Mouse (Mus musculus): ENCODE data around the gene Hist1h3d. TPM values are rescaled to one million over a fixed set of nuclear protein-coding genes. Genes with fewer than 3 reads are reported as not detected.
A peak's percentile ranks its signal among the peaks of the same experiment; 100 is the strongest.
"Not testable (repeated sequence)": the region's sequence is repeated elsewhere in the genome, so short reads cannot be mapped to it uniquely, and the experiment has no call there.

Gene Hist1h3d
- polyA plus RNA-seq, 1 experiment = 21.8 TPM

- peak; percentile 26 for DNase-seq (ENCODE audit: low read depth)
- TF ChIP-seq POLR2A (IDR thresholded peaks at IDR 0.05; ENCODE audit: borderline replicate concordance, extremely low read depth, insufficient read depth, insufficient read length, poor library complexity, severe bottlenecking) (no peak), CTCF (IDR thresholded peaks at IDR 0.05; ENCODE audit: borderline replicate concordance, extremely low read depth, insufficient read depth, insufficient read length) (no peak)
These were observed 6.9 kb downstream of the Hist1h3d start for GRCm38 (mm10) chr13:23582219-23583056.

GRCm38 (mm10) chr13:23583387-23584068 is 8.0 kb downstream of the Hist1h3d start:
- TF ChIP-seq POLR2A (IDR thresholded peaks at IDR 0.05; ENCODE audit: borderline replicate concordance, extremely low read depth, insufficient read depth, insufficient read length, poor library complexity, severe bottlenecking) (no peak), CTCF (IDR thresholded peaks at IDR 0.05; ENCODE audit: borderline replicate concordance, extremely low read depth, insufficient read depth, insufficient read length) (no peak)
- peak; percentile 26 for DNase-seq (ENCODE audit: low read depth)

GRCm38 (mm10) chr13:23584331-23584730 is 8.8 kb downstream of the Hist1h3d start:
- TF ChIP-seq POLR2A (IDR thresholded peaks at IDR 0.05; ENCODE audit: borderline replicate concordance, extremely low read depth, insufficient read depth, insufficient read length, poor library complexity, severe bottlenecking) (no peak), CTCF (IDR thresholded peaks at IDR 0.05; ENCODE audit: borderline replicate concordance, extremely low read depth, insufficient read depth, insufficient read length) (no peak)
- DNase-seq (ENCODE audit: low read depth) = peak; percentile 42

GRCm38 (mm10) chr13:23585029-23585441 is 9.5 kb downstream of the Hist1h3d start:
- DNase-seq (ENCODE audit: low read depth) = peak; percentile 88
- TF ChIP-seq POLR2A (IDR thresholded peaks at IDR 0.05; ENCODE audit: borderline replicate concordance, extremely low read depth, insufficient read depth, insufficient read length, poor library complexity, severe bottlenecking) = peak; percentile 22; the same call in 1 of the 2 replicates
- TF ChIP-seq CTCF (IDR thresholded peaks at IDR 0.05; ENCODE audit: borderline replicate concordance, extremely low read depth, insufficient read depth, insufficient read length) = no peak

- peak; percentile 51; the same call in 1 of the 2 replicates for TF ChIP-seq POLR2A (IDR thresholded peaks at IDR 0.05; ENCODE audit: borderline replicate concordance, extremely low read depth, insufficient read depth, insufficient read length, poor library complexity, severe bottlenecking)
- peak; percentile 98 for DNase-seq (ENCODE audit: low read depth)
These were observed 10.0 kb downstream of the Hist1h3d start for GRCm38 (mm10) chr13:23585442-23586098.

GRCm38 (mm10) chr13:23586099-23586939 is 10.8 kb downstream of the Hist1h3d start:
- DNase-seq (ENCODE audit: low read depth) = peak; percentile 63
- TF ChIP-seq CTCF (IDR thresholded peaks at IDR 0.05; ENCODE audit: borderline replicate concordance, extremely low read depth, insufficient read depth, insufficient read length) = no peak
- no peak for TF ChIP-seq POLR2A (IDR thresholded peaks at IDR 0.05; ENCODE audit: borderline replicate concordance, extremely low read depth, insufficient read depth, insufficient read length, poor library complexity, severe bottlenecking)

- no peak for TF ChIP-seq POLR2A (IDR thresholded peaks at IDR 0.05; ENCODE audit: borderline replicate concordance, extremely low read depth, insufficient read depth, insufficient read length, poor library complexity, severe bottlenecking)
- TF ChIP-seq CTCF (IDR thresholded peaks at IDR 0.05; ENCODE audit: borderline replicate concordance, extremely low read depth, insufficient read depth, insufficient read length) = no peak
- DNase-seq (ENCODE audit: low read depth) = peak; percentile 20
These were observed 11.3 kb downstream of the Hist1h3d start for GRCm38 (mm10) chr13:23586940-23587225.

GRCm38 (mm10) chr13:23591206-23591605 is 15.6 kb downstream of the Hist1h3d start:
- TF ChIP-seq POLR2A (IDR thresholded peaks at IDR 0.05; ENCODE audit: borderline replicate concordance, extremely low read depth, insufficient read depth, insufficient read length, poor library complexity, severe bottlenecking) (no peak), CTCF (IDR thresholded peaks at IDR 0.05; ENCODE audit: borderline replicate concordance, extremely low read depth, insufficient read depth, insufficient read length) (no peak)

GRCm38 (mm10) chr13:23591886-23592285 is 16.3 kb downstream of the Hist1h3d start:
- not testable (repeated sequence) for DNase-seq (ENCODE audit: low read depth)

More at GRCm38 (mm10) chr13:23591206-23591605, 15.6 kb downstream of the Hist1h3d start:
- no peak for DNase-seq (ENCODE audit: low read depth)

GRCm38 (mm10) chr13:23592614-23593013 is 17.1 kb downstream of the Hist1h3d start:
- TF ChIP-seq POLR2A (IDR thresholded peaks at IDR 0.05; ENCODE audit: borderline replicate concordance, extremely low read depth, insufficient read depth, insufficient read length, poor library complexity, severe bottlenecking) (no peak), CTCF (IDR thresholded peaks at IDR 0.05; ENCODE audit: borderline replicate concordance, extremely low read depth, insufficient read depth, insufficient read length) (no peak)
- no peak for DNase-seq (ENCODE audit: low read depth)

All from brain, embryonic 14.5 days (tissue).